Mouse (Mus musculus) brown adipose tissue, adult 24 weeks (tissue): ENCODE data around the gene Taldo1. TPM values are rescaled to one million over a fixed set of nuclear protein-coding genes. Genes with fewer than 3 reads are reported as not detected.

Experiments used
- H3K27ac ChIP-seq: fragments of 200-500 bp; replicated peaks from 2 replicates; pipeline ENCODE4 v1.5.1; 2012; ENCODE audit warnings: low read depth, mild to moderate bottlenecking, low read length
- H3K4me1 ChIP-seq: fragments of 200-500 bp; 2 replicates; pipeline ENCODE4 v1.6.1; 2012; ENCODE audit warnings: low read length, mixed read lengths; ENCODE audit not compliant: control insufficient read depth, insufficient read depth, insufficient read length
- H3K4me3 ChIP-seq: fragments of 200-500 bp; 2 replicates; pipeline ENCODE4 v1.5.1; 2012; ENCODE audit warnings: low read depth, mild to moderate bottlenecking, low read length, moderate library complexity; ENCODE audit not compliant: insufficient read depth
- polyA plus RNA-seq: library from polyadenylated mRNA; stranded (reverse); fragments of >200 nt; gene quantifications from 2 replicates; pipeline ENCODE4 v1.2.4, GENCODE M21; 2012; ENCODE audit not compliant: missing spikeins, insufficient read depth, insufficient read length

Taldo1 gene
- polyA plus RNA-seq: 1,487 and 1,572 TPM in 2 replicates

DNA sequence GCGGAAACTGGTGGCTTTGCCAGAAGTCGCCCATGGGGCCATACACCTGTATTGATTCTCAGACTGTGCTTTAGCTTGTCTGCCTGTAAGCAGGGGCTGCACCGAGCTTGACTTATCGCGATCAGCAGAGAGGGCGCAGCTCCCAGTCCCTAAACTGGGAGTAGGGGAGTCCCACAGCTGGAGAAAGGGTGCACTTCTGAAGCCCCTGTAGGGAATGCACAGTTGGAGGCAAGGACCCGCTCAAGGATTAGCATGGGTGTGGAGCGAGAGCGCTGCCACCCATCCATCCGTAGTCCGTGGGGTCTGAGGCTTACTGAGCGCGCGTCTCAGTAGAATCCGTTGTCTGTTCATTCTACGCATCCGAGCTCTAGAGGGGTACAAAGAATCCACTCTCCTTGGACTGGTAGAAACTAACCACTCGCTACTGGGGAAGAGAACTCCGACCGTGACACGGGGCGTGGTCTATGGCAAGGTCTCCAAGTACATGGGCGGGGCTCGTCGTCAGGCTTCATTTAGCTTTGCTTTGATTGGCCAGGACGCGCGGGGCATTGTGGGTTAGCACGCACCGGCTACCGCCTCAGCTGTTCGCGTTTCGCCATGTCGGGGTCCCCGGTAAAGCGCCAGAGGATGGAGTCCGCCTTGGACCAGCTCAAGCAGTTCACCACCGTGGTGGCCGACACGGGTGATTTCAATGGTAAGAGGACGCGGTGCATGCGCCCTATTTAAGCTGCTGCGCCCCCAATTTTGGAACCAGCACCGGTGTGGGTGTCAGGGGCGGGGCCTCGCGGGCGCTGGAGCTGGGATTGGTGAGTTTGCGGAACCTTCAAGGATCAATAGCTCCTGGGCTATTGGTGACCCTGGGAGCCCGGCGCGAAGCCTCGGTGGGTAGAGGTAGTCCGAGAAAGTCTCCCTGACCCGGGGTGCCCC is at the start of gene Taldo1:
TSS of gene Taldo1 (plus strand) at position 575 of the 927 bp plus-strand sequence.
- Histone ChIP-seq H3K27ac (peak within 1 kb of the TSS; percentile 81), H3K4me3 (peak within 1 kb of the TSS; percentile 78), H3K4me1 (no peaks in the 10 kb centered on the region)

DNA sequence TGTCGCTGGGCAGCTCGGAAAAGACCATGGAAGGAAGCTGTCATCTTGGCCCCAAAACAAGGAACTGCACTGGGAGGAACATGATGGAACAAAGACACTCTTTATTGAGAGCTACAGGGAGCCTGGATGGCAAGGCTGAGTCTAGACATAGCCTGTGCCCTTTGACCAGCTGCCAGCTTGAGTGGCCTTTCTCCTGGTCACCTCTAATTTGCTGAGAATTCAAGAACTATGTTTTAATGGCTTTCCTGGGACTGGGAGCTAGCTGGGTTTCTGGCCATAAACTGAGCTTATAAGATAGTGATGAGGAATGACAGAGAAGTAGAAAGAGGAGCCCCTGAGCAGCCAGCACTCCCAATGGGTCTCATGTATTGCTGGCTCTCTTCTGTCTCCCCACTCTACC is 48.8 kb upstream of the Taldo1 start:
- no peak overlapping the region for H3K4me3 ChIP-seq
- H3K4me1 ChIP-seq: peaks cover 18% of the 10 kb centered on the region
- no peak overlapping the region for H3K27ac ChIP-seq

- Histone ChIP-seq H3K27ac (no peak overlapping the region), H3K4me3 (no peak overlapping the region)
Observed at GRCm38 (mm10) chr7:141343696-141344095, 48.3 kb upstream of the Taldo1 start.

DNA sequence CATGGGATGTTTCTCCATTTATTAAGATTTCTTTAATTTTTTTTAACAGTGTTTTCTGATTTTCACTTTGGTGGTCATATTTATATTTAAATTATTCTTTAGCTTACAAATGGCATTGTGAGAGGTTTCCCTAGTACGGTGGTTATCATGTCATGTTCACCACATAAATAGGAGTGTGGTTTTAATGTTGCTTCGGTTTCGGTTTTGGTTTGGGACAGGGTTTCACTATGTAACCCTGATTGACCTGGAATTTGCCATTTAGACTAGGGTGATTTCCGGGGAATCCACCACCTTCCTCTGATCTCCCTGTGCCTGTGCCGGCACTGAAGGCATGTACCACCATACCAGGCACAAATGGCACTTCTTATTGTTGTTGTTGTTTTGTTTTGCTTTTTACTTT is 47.2 kb upstream of the Taldo1 start:
- Histone ChIP-seq H3K4me1 (peaks cover 7% of the 10 kb centered on the region), H3K4me3 (no peak overlapping the region), H3K27ac (no peak overlapping the region)

More at GRCm38 (mm10) chr7:141343696-141344095, 48.3 kb upstream of the Taldo1 start:
- peaks cover 15% of the 10 kb centered on the region for H3K4me1 ChIP-seq

DNA sequence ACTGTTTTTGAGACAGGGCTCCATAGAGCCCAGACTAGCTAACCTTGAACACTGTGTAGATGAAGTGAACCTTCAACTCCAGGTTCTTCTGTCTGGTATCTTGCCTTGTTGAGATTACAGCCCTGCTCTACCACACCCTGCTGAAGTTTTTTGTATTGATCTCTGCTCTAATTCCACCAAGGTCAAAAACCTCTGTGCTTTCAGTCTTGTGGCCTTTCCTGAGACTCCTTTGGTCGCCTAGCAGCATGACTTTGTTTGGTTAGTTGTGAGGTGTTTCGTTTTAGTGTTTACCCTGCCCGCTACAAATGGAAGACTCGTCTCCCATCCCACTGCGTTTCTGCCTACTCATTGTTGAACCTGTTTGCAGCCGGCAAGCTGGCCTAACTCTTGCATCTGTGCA is 40.9 kb upstream of the Taldo1 start:
- Histone ChIP-seq H3K4me1 (no peaks in the 10 kb centered on the region), H3K4me3 (no peak overlapping the region), H3K27ac (no peak overlapping the region)

GRCm38 (mm10) chr7:141355051-141355450 is 36.9 kb upstream of the Taldo1 start:
- Histone ChIP-seq H3K4me1 (no peaks in the 10 kb centered on the region), H3K27ac (no peak overlapping the region)

GRCm38 (mm10) chr7:141355626-141356326 is 36.2 kb upstream of the Taldo1 start:
- no peaks in the 10 kb centered on the region for H3K4me1 ChIP-seq
- H3K27ac ChIP-seq: no peak overlapping the region
- no peak overlapping the region for H3K4me3 ChIP-seq

More at GRCm38 (mm10) chr7:141355051-141355450, 36.9 kb upstream of the Taldo1 start:
- no peak overlapping the region for H3K4me3 ChIP-seq

DNA sequence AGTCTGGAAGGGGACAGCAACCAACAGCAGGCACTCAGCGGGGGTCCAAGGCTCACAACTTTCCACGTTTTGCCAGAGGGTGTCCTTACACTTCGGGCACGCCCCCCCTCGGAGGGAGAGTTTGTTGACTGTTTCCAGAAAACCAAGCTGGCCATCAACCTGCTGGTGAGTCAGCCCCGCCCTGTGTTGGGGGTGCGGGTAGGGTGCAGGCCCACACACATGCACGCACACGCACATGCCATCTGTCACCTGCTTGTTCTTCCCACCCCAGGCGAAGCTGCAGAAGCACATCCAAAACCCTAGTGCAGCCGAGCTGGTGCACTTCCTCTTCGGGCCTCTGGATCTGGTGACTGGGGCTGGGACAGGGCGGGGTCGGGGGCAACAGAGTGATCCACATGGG is 35.0 kb upstream of the Taldo1 start:
- no peaks in the 10 kb centered on the region for H3K4me1 ChIP-seq
- no peak overlapping the region for H3K27ac ChIP-seq
- no peak overlapping the region for H3K4me3 ChIP-seq

GRCm38 (mm10) chr7:141361510-141361909 is 30.5 kb upstream of the Taldo1 start:
- Histone ChIP-seq H3K27ac (no peak overlapping the region), H3K4me1 (no peaks in the 10 kb centered on the region), H3K4me3 (no peak overlapping the region)

GRCm38 (mm10) chr7:141363106-141363751 is 28.8 kb upstream of the Taldo1 start:
- Histone ChIP-seq H3K4me1 (no peaks in the 10 kb centered on the region), H3K27ac (no peak overlapping the region), H3K4me3 (no peak overlapping the region)

DNA sequence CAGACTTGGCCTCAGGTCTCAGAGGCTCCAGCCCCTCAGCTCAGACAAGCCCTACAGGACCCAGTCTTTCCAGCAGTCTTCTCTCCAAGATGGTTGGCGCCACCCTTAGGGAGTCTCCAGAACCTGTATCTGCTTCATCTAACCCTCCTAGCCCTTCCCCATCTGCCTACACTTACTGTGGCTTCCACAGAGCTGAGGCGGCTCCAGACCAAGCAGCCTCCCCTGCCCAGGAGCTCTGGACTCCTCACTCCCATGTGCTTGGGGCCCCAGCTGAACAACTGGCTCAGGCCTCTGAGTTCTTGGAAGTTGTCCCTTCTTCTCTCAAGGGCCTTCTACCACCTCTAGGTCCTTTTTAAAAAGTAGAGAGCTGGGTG is 28.3 kb upstream of the Taldo1 start:
- H3K4me3 ChIP-seq: no peak overlapping the region
- H3K27ac ChIP-seq: no peak overlapping the region
- no peaks in the 10 kb centered on the region for H3K4me1 ChIP-seq

- no peak overlapping the region for H3K27ac ChIP-seq
- no peak overlapping the region for H3K4me3 ChIP-seq
- no peaks in the 10 kb centered on the region for H3K4me1 ChIP-seq
Observed at GRCm38 (mm10) chr7:141364349-141365048, 27.5 kb upstream of the Taldo1 start.

- Histone ChIP-seq H3K4me1 (no peaks in the 10 kb centered on the region), H3K27ac (no peak overlapping the region), H3K4me3 (no peak overlapping the region)
Observed at GRCm38 (mm10) chr7:141365049-141365445, 27.0 kb upstream of the Taldo1 start.

- no peak overlapping the region for H3K4me3 ChIP-seq
Observed at GRCm38 (mm10) chr7:141367358-141367757, 24.6 kb upstream of the Taldo1 start.

DNA sequence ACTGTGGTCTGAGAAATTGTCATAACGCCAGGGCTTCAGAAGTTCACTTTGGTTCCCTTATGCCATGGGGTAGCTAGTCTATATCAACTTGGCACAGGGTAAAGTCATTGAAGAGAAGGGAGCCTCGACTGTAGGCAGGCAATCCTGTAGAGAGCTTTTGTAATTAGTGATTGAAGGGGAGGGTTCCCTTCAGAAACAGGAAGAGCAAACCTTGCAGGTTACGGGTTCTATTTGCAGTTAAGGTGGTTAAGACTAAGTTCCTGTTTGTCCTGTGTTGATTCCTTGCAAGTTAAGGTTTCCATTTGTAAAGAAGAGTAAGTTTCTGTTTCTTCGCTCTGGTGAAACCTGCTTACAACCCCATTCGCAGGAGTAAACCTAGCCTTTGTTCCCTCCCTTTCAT is 22.1 kb upstream of the Taldo1 start:
- no peak overlapping the region for H3K27ac ChIP-seq

More at GRCm38 (mm10) chr7:141367358-141367757, 24.6 kb upstream of the Taldo1 start:
- Histone ChIP-seq H3K27ac (no peak overlapping the region), H3K4me1 (no peaks in the 10 kb centered on the region)

More for the DNA sequence above, 22.1 kb upstream of the Taldo1 start:
- H3K4me1 ChIP-seq: no peaks in the 10 kb centered on the region
- H3K4me3 ChIP-seq: no peak overlapping the region
